Mouse (Mus musculus) mouse embryonic stem cell (cell line): ENCODE results near the gene Pla1a.

Experiments used
- in situ Hi-C, 2 experiments: fragments of 300-500 bp; cut with MboI; formaldehyde crosslinking; loops; 1 replicate in 1 of 2; 3 replicates in 1 of 2; pipeline ENCODE4 v1.14.3; 2019 to 2020; ENCODE audit warnings: low sequenced_read_pairs in 2 of 2, low pct_unique_long_range_greater_than_20kb in 1 of 2, mixed read lengths in 1 of 2; ENCODE audit not compliant: unreplicated experiment in 1 of 2

The Pla1a gene

GRCm38 (mm10) chr16:38432498-38433425 is at the start of gene Pla1a:
Pla1a (minus strand) TSS chr16:38433145.
- in situ Hi-C loops: no loop called here

- in situ Hi-C loops: loop anchor here (10.0 to 25.0 kb wide), 2 partner anchors 137 to 544 kb away; partner anchors contain the start of genes Cox17 (in 1 of the 2), Gm21987 (in 1 of the 2) and Maats1 (in 1 of the 2)
Measured at GRCm38 (mm10) chr16:38481327-38481726, 48.4 kb upstream of the Pla1a start.

- in situ Hi-C loops: loop anchor here in 1 of 2 experiments (25.0 kb wide), 1 partner anchor 541 kb away; no protein-coding TSS in a partner anchor
Measured at GRCm38 (mm10) chr16:38478296-38478695, 45.4 kb upstream of the Pla1a start.

GRCm38 (mm10) chr16:38477241-38477608 is 44.3 kb upstream of the Pla1a start:
- in situ Hi-C loops: loop anchor here in 1 of 2 experiments (25.0 kb wide), 1 partner anchor 540 kb away; no protein-coding TSS in a partner anchor

- in situ Hi-C loops: loop anchor here in 1 of 2 experiments (25.0 kb wide), 1 partner anchor 539 kb away; no protein-coding TSS in a partner anchor
Measured at GRCm38 (mm10) chr16:38476312-38477240, 43.6 kb upstream of the Pla1a start.

GRCm38 (mm10) chr16:38475681-38476311 is 42.9 kb upstream of the Pla1a start:
- in situ Hi-C loops: loop anchor here in 1 of 2 experiments (25.0 kb wide), 1 partner anchor 538 kb away; no protein-coding TSS in a partner anchor

GRCm38 (mm10) chr16:38474677-38475286 is 41.8 kb upstream of the Pla1a start:
- in situ Hi-C loops: loop anchor here in 1 of 2 experiments (25.0 kb wide), 1 partner anchor 537 kb away; no protein-coding TSS in a partner anchor

- in situ Hi-C loops: no loop called here
Measured at GRCm38 (mm10) chr16:38473661-38474060, 40.7 kb upstream of the Pla1a start.

GRCm38 (mm10) chr16:38472507-38472873 is 39.5 kb upstream of the Pla1a start:
- in situ Hi-C loops: no loop called here

- in situ Hi-C loops: no loop called here
Measured at GRCm38 (mm10) chr16:38471697-38472506, 39.0 kb upstream of the Pla1a start.

GRCm38 (mm10) chr16:38469437-38469836 is 36.5 kb upstream of the Pla1a start:
- in situ Hi-C loops: loop anchor here in 1 of 2 experiments (10.0 kb wide), 1 partner anchor 125 kb away; the partner anchor contains the start of genes Cox17, Gm21987 and Maats1

GRCm38 (mm10) chr16:38468706-38469018 is 35.7 kb upstream of the Pla1a start:
- in situ Hi-C loops: loop anchor here in 1 of 2 experiments (10.0 kb wide), 1 partner anchor 124 kb away; the partner anchor contains the start of genes Cox17, Gm21987 and Maats1

- in situ Hi-C loops: loop anchor here in 1 of 2 experiments (10.0 kb wide), 1 partner anchor 123 kb away; the partner anchor contains the start of genes Cox17, Gm21987 and Maats1
Measured at GRCm38 (mm10) chr16:38467917-38468705, 35.2 kb upstream of the Pla1a start.

GRCm38 (mm10) chr16:38467091-38467916 is 34.4 kb upstream of the Pla1a start:
- in situ Hi-C loops: loop anchor here in 1 of 2 experiments (10.0 kb wide), 1 partner anchor 123 kb away; the partner anchor contains the start of genes Cox17, Gm21987 and Maats1

- in situ Hi-C loops: loop anchor here in 1 of 2 experiments (10.0 kb wide), 1 partner anchor 121 kb away; the partner anchor contains the start of genes Cox17, Gm21987 and Maats1
Measured at GRCm38 (mm10) chr16:38466089-38466488, 33.1 kb upstream of the Pla1a start.
